Mouse (Mus musculus): ENCODE results near the gene Plekhg6. TPM values are rescaled to one million over a fixed set of nuclear protein-coding genes. Genes with fewer than 3 reads are reported as not detected.

Plekhg6 gene
- polyA plus RNA-seq, 1 experiment from 2014 or later = 0.47 TPM

- Histone ChIP-seq H3K27me3 (no peaks in the 10 kb centered on the region), H3K4me3 (no peak overlapping the region), H3K36me3 (no peaks in the 10 kb centered on the region), H3K9me3 (no peaks in the 10 kb centered on the region), H3K27ac (0 out of 2 replicates have a peak overlapping the region, but pooled peaks have one; percentile 20), H3K9ac (no peak overlapping the region), H3K4me2 (replicated peaks) (no peak overlapping the region), H3K4me1 (peaks cover 25% of the 10 kb centered on the region)
- ATAC-seq (ENCODE audit: insufficient number of reproducible peaks, insufficient read depth, low FRiP score, low TSS enrichment) = no peak
- WGBS = 64% methylated on average over 9 of the region's 9 CpGs
Measured at GRCm38 (mm10) chr6:125338791-125339660, 41.6 kb downstream of the Plekhg6 start.

GRCm38 (mm10) chr6:125334356-125334755 is 46.2 kb downstream of the Plekhg6 start:
- Histone ChIP-seq H3K4me2 (replicated peaks) (no peak overlapping the region), H3K4me3 (no peak overlapping the region), H3K36me3 (no peaks in the 10 kb centered on the region), H3K27me3 (no peaks in the 10 kb centered on the region), H3K9me3 (no peaks in the 10 kb centered on the region), H3K27ac (no peak overlapping the region), H3K9ac (no peak overlapping the region), H3K4me1 (peaks cover 15% of the 10 kb centered on the region)
- WGBS = 59% methylated on average over 2 of the region's 2 CpGs
- no peak for ATAC-seq (ENCODE audit: insufficient number of reproducible peaks, insufficient read depth, low FRiP score, low TSS enrichment)

- ATAC-seq (ENCODE audit: insufficient number of reproducible peaks, insufficient read depth, low FRiP score, low TSS enrichment) = no peak
- Histone ChIP-seq H3K4me1 (peaks cover 15% of the 10 kb centered on the region), H3K27ac (no peak overlapping the region), H3K4me3 (no peak overlapping the region), H3K27me3 (no peaks in the 10 kb centered on the region), H3K9me3 (no peaks in the 10 kb centered on the region), H3K4me2 (replicated peaks) (no peak overlapping the region), H3K9ac (no peak overlapping the region), H3K36me3 (no peaks in the 10 kb centered on the region)
- 68% methylated on average over 14 of the region's 14 CpGs for WGBS
Measured at GRCm38 (mm10) chr6:125333112-125333899, 47.3 kb downstream of the Plekhg6 start.

GRCm38 (mm10) chr6:125330626-125331326 is 49.8 kb downstream of the Plekhg6 start:
- H3K4me2 ChIP-seq (replicated peaks) = peak overlapping the region; percentile 67
- peak; percentile 77 for ATAC-seq (ENCODE audit: insufficient number of reproducible peaks, insufficient read depth, low FRiP score, low TSS enrichment)
- no peaks in the 10 kb centered on the region for H3K27me3 ChIP-seq
- no peaks in the 10 kb centered on the region for H3K36me3 ChIP-seq
- H3K9ac ChIP-seq = peak overlapping the region; percentile 42
- no peaks in the 10 kb centered on the region for H3K9me3 ChIP-seq
- peak overlapping the region; percentile 38; the same call in 1 of the 2 replicates for H3K27ac ChIP-seq
- under 1% methylated on average over 39 of the region's 39 CpGs for WGBS
- H3K4me1 ChIP-seq = peaks cover 15% of the 10 kb centered on the region
- peak overlapping the region; percentile 47 for H3K4me3 ChIP-seq

- H3K36me3 ChIP-seq = no peaks in the 10 kb centered on the region
- H3K9me3 ChIP-seq = no peaks in the 10 kb centered on the region
- no peak overlapping the region for H3K27ac ChIP-seq
- no peak overlapping the region for H3K4me2 ChIP-seq (replicated peaks)
- peaks cover 12% of the 10 kb centered on the region for H3K4me1 ChIP-seq
- no peaks in the 10 kb centered on the region for H3K27me3 ChIP-seq
- H3K9ac ChIP-seq = no peak overlapping the region
- ATAC-seq (ENCODE audit: insufficient number of reproducible peaks, insufficient read depth, low FRiP score, low TSS enrichment) = 0 out of 2 replicates have a peak, but pooled peaks have one; percentile 12
- WGBS = 76% methylated on average over 5 of the region's 5 CpGs
- no peak overlapping the region for H3K4me3 ChIP-seq
Measured at GRCm38 (mm10) chr6:125328243-125328642, 52.4 kb downstream of the Plekhg6 start.

GRCm38 (mm10) chr6:125325337-125325736 is 55.3 kb downstream of the Plekhg6 start:
- Histone ChIP-seq H3K4me3 (no peak overlapping the region), H3K4me2 (replicated peaks) (no peak overlapping the region), H3K9me3 (no peaks in the 10 kb centered on the region), H3K27ac (no peak overlapping the region), H3K36me3 (no peaks in the 10 kb centered on the region), H3K9ac (no peak overlapping the region), H3K27me3 (peaks cover 29% of the 10 kb centered on the region), H3K4me1 (peaks cover 5% of the 10 kb centered on the region)
- 78% methylated on average over 6 of the region's 6 CpGs for WGBS
- ATAC-seq (ENCODE audit: insufficient number of reproducible peaks, insufficient read depth, low FRiP score, low TSS enrichment) = no peak

- H3K9me3 ChIP-seq = no peaks in the 10 kb centered on the region
- H3K36me3 ChIP-seq = no peaks in the 10 kb centered on the region
- no peak overlapping the region for H3K27ac ChIP-seq
- no peak overlapping the region for H3K9ac ChIP-seq
- H3K4me1 ChIP-seq = no peaks in the 10 kb centered on the region
- ATAC-seq (ENCODE audit: insufficient number of reproducible peaks, insufficient read depth, low FRiP score, low TSS enrichment) = no peak
- peaks cover 41% of the 10 kb centered on the region for H3K27me3 ChIP-seq
- 53% methylated on average over 6 of the region's 6 CpGs for WGBS
- no peak overlapping the region for H3K4me2 ChIP-seq (replicated peaks)
- no peak overlapping the region for H3K4me3 ChIP-seq
Measured at GRCm38 (mm10) chr6:125323547-125323946, 57.0 kb downstream of the Plekhg6 start.

GRCm38 (mm10) chr6:125322794-125323193 is 57.8 kb downstream of the Plekhg6 start:
- H3K27me3 ChIP-seq = peaks cover 41% of the 10 kb centered on the region
- WGBS = 63% methylated on average over 13 of the region's 13 CpGs

GRCm38 (mm10) chr6:125321114-125321855 is 59.3 kb downstream of the Plekhg6 start:
- Histone ChIP-seq H3K27ac (no peak overlapping the region), H3K36me3 (no peaks in the 10 kb centered on the region), H3K4me3 (no peak overlapping the region), H3K9ac (no peak overlapping the region), H3K4me2 (replicated peaks) (peak overlapping the region; percentile 18), H3K27me3 (peaks cover 41% of the 10 kb centered on the region), H3K9me3 (no peaks in the 10 kb centered on the region), H3K4me1 (no peaks in the 10 kb centered on the region)
- WGBS = 7% methylated on average over 26 of the region's 26 CpGs
- ATAC-seq (ENCODE audit: insufficient number of reproducible peaks, insufficient read depth, low FRiP score, low TSS enrichment) = no peak

More at GRCm38 (mm10) chr6:125322794-125323193, 57.8 kb downstream of the Plekhg6 start:
- ATAC-seq (ENCODE audit: insufficient number of reproducible peaks, insufficient read depth, low FRiP score, low TSS enrichment) = no peak
- Histone ChIP-seq H3K4me3 (no peak overlapping the region), H3K27ac (no peak overlapping the region), H3K4me2 (replicated peaks) (no peak overlapping the region), H3K9me3 (no peaks in the 10 kb centered on the region), H3K4me1 (no peaks in the 10 kb centered on the region), H3K36me3 (no peaks in the 10 kb centered on the region), H3K9ac (no peak overlapping the region)

- Histone ChIP-seq H3K4me3 (no peak within 1 kb of the TSS), H3K4me2 (replicated peaks) (peak within 1 kb of the TSS; percentile 18; the same call in 1 of the 2 replicates), H3K9ac (no peak within 1 kb of the TSS), H3K9me3 (no peaks in the 10 kb centered on the region), H3K27me3 (peaks cover 41% of the 10 kb centered on the region), H3K4me1 (no peaks in the 10 kb centered on the region), H3K27ac (no peak within 1 kb of the TSS), H3K36me3 (no peaks in the 10 kb centered on the region)
- 76% methylated on average over 1 of the region's 1 CpGs for WGBS
- ATAC-seq (ENCODE audit: insufficient number of reproducible peaks, insufficient read depth, low FRiP score, low TSS enrichment) = no peak
Measured at GRCm38 (mm10) chr6:125320323-125320722, 60.3 kb downstream of the Plekhg6 start, which contains the start of gene Scnn1a. Gene Scnn1a (plus strand): TSS chr6:125320659.

GRCm38 (mm10) chr6:125319919-125320296 is 60.7 kb downstream of the Plekhg6 start:
- Histone ChIP-seq H3K27ac (no peak overlapping the region), H3K9me3 (no peaks in the 10 kb centered on the region), H3K4me2 (replicated peaks) (no peak overlapping the region), H3K36me3 (no peaks in the 10 kb centered on the region), H3K4me1 (no peaks in the 10 kb centered on the region), H3K27me3 (peaks cover 41% of the 10 kb centered on the region), H3K9ac (no peak overlapping the region), H3K4me3 (no peak overlapping the region)
- no peak for ATAC-seq (ENCODE audit: insufficient number of reproducible peaks, insufficient read depth, low FRiP score, low TSS enrichment)
